Mouse (Mus musculus) cortical plate, adult 2 months (tissue): Measurements from ENCODE around the gene Arhgef38.

Source experiments
- CTCF ChIP-seq: fragments of 200-500 bp; IDR thresholded peaks from 2 replicates; pipeline ENCODE4 v1.5.1; 2011; ENCODE audit warnings: mild to moderate bottlenecking, control low read depth, low read length; ENCODE audit not compliant: insufficient read depth; ENCODE audit errors: extremely low read depth
- POLR2A ChIP-seq: fragments of 200-500 bp; IDR thresholded peaks from 2 replicates; pipeline ENCODE4 v1.6.1; 2011; ENCODE audit warnings: mild to moderate bottlenecking, low read length, control low read depth; ENCODE audit not compliant: insufficient read depth; ENCODE audit errors: extremely low read depth

GRCm38 (mm10) chr3:133233993-133234392 lies 756 bp downstream of the Arhgef38 start:
- TF ChIP-seq CTCF (no peak), POLR2A (no peak)
